Mouse (Mus musculus) layer of hippocampus, postnatal 14 days (tissue): Measurements from ENCODE around the gene Uba6. TPM values are rescaled to one million over a fixed set of nuclear protein-coding genes. Genes with fewer than 3 reads are reported as not detected.
A peak's percentile ranks its signal among the peaks of the same experiment; 100 is the strongest.

Source experiments
- DNase-seq, 2 experiments: peaks; one replicate each; pipeline ENCODE4 v3.0.0; 2021 to 2022; ENCODE audit warnings: low spot score in 2 of 2, mixed read lengths in 1 of 2
- total RNA-seq, 2 experiments: library from RNA; stranded (reverse); gene quantifications; 2 replicates each; pipeline ENCODE4 v1.2.3; 2021

Gene Uba6
- total RNA-seq, 2 experiments from 2014 or later = 15.9 to 19.7 TPM

GRCm38 (mm10) chr5:86078720-86079334, 93.8 kb downstream of the Uba6 start:
- DNase-seq = no peak

DNA sequence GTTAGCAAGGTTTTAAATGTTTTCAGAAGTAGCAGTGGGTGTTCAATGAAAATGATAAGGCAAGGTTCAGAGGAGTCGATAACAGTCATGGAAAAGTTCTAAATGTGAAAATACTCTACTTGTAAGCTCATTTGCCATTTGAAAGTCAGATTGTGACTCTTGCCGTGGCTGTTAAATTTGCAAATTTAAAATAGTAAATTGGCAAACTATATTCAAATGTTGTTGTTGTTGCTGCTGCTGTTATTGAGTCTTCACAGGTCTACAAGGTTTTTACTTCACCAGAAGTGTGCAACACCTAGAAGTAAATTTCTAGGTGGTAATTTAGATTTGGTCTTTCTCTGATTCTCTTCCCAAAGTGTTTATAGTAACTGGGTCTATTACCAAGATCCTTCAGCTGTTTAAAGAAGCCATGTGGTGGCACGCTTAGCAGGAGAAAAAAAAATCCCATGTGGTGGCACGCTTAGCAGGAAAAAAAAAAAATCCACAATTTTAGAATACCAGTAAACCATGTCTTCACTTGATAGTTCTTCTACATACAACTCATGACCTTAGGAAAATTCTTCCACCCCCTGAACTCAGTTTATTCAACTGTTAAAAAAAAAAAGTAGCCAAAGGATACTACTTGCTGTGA, 99.7 kb downstream of the Uba6 start:
- DNase-seq = no peak

DNA sequence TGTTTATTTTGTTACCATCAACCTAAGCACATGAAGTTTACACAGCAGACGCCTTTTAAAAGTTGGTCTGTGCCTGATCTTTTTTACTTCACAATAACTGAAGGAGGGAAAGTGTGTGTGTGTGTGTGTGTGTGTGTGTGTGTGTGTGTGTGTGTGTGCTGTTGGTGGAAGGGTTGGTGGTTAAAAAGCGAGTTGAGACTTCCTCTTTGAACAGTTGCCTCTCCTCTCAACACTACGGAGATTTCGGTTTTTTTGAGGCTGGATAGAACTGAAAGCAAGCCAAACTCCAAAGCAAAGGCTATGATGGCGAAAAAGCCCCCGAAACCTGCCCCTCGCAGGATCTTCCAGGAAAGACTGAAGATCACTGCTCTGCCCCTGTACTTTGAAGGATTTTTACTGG, 101.1 kb downstream of the Uba6 start, which contains the start of gene Stap1:
Stap1 (plus strand) TSS at position 209 of the 400 bp plus-strand sequence.
- DNase-seq = no peak

GRCm38 (mm10) chr5:86069121-86069520, 103.5 kb downstream of the Uba6 start:
- no peak for DNase-seq

DNA sequence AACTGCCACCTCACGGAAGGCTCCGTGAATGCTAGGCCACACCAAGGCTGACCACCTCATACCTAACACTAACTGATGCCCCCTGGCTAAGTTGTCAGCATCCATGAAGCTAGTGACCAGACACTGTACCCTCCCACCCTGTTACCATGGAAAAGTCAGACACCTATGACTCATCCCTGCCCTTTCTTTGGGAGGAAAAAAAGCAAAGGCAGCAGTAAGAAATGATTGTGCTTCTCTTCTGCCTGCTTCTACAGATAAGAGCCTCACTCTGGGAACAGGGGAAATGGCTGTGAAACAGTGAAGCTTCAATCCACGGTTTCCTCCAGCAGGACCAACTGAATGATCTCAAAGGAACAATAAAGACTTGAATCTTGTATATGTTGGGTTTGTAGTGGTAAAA, 104.2 kb downstream of the Uba6 start:
- no peak for DNase-seq

DNA sequence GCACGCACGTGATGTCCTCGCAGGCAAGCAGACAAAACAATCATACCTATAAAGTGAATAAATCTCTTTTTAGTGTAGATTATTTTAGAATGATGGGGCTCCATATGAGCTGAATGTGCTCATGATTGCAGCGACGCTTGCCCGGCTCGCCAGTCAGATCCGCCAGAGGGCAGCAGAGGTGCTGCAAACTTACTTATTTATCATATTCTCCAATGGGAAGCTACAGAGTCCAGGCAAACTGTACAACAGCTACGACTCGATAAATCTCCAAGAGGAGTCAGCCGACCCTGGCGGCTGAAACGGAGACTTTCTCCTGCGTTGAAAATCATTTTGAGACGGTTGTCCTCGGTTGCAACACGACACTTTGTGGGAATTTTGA, 106.1 kb downstream of the Uba6 start:
- peak; percentile 85 to 90 for DNase-seq

DNA sequence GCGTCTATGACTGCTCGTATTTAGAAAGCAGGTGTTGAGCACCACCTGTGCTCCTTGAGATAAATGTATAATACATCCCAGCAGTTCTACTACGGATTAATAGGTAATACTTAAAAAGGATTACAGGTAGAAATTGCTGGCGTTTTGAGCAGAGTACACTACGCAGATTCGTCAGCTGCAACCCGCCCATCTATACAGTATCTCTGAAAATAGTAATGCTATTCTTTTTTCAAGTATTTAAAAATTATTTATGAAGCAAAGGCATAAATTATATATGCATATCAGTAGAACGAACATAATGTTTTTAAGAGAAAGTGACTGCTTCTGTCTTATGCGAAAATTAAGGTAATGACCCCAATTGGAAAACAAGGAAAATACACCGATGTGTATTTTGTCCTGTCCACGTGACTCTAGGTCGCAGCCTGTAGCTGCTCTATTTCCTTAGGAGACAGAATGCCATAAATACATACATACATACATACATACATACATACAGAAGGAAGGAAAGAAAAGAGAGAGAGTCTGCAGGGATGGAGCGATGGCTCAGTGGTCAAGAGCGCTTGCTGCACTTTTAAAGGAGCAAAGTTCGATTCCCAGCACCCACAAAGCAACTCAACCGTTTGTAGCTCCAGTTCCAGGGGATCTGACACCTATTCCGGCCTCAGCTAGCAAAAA, 106.6 kb downstream of the Uba6 start:
- no peak for DNase-seq

DNA sequence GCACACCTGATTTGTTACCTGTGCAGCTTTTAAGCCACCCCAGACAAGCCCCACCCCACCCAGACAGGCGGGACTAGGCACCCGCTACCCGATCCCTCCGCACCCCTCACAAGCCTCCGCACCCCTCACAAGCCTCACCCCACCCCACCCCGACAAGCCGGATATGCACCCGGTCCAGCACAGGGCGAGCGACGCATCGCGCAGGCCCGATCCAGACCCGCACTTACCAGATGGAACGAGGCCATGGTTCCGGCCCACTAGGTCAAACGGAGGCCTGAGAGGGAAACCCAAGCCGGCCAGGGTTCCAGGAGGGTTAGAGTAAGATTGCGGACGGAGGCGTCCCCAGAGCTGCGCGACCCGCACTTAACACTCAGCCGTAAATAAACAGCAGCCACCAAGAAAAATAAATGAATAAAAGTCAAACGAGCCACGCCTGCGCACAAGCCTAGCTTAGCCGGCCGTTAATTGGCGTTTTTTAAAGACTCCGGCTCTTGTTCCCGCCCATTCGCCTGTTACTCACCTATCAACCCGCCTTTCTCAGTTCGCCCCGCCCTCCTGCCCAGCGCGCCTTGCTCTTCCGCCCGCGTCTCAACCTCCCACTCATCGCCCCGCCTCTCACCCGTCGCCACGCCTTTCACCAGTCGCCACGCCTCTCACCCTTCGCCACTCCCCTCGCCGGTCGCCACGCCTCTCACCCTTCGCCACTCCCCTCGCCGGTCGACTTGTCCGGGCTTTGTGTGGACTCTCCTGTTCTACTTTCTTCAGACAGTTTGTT, 107.3 kb downstream of the Uba6 start, which contains the start of gene Cenpc1:
Cenpc1 (minus strand) TSS at position 483 of the 775 bp plus-strand sequence.
- peak; percentile 89 to 97 for DNase-seq

- no peak for DNase-seq
These were observed 109.1 kb downstream of the Uba6 start for GRCm38 (mm10) chr5:86063501-86063900.

Other genes with a start within 250 kb of the Uba6 start
- 10 to 100 TPM; 20.6 to 24.1 TPM for gene Cenpc1, start 107.2 kb downstream of the Uba6 start, total RNA-seq
- gene Stap1, start 101.1 kb downstream of the Uba6 start, total RNA-seq = not detected
- gene Gnrhr, start 25.1 kb upstream of the Uba6 start, total RNA-seq = not detected
- not detected for gene Tmprss11c, start 116.5 kb upstream of the Uba6 start, total RNA-seq
- not detected for gene Tmprss11d, start 200.6 kb upstream of the Uba6 start, total RNA-seq